Mouse (Mus musculus): ENCODE data around the gene Kcnv2. TPM values are rescaled to one million over a fixed set of nuclear protein-coding genes. Genes with fewer than 3 reads are reported as not detected.

Gene Kcnv2
- polyA plus RNA-seq, 1 experiment from 2014 or later = 0.39 TPM

DNA sequence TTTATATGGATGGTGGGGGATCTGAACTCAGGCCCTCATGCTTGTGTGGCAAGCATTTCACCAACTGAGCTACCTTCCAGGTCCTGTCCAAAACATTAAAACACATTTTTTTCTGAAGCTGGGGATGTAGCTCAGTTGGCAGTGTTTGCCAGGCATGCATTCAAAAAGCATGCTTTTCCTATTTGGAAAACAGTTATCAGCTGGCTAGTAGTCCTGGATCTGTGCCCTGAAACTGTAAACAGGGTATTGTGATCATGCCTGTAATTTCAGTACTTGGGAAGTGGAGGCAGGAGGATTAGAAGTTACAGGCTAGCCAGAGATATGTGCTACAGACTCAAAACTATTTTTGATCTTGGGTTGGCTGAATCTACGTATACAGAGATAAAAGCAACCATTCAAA lies 59.7 kb downstream of the Kcnv2 start:
- H3K4me3 ChIP-seq (ENCODE audit: low read length) = no peak overlapping the region
- H3K4me2 ChIP-seq (replicated peaks; ENCODE audit: low read depth, low read length) = no peak overlapping the region
- no peak overlapping the region for H3K9ac ChIP-seq (replicated peaks; ENCODE audit: low read length)
- no peaks in the 10 kb centered on the region for H3K4me1 ChIP-seq (ENCODE audit: insufficient read depth, low read length)
- no peaks in the 10 kb centered on the region for H3K27me3 ChIP-seq (ENCODE audit: insufficient read depth, low read length)
- no peak for ATAC-seq (ENCODE audit: low FRiP score, low TSS enrichment)
- 71% methylated on average over 1 of the region's 1 CpGs for WGBS
- no peak overlapping the region for H3K27ac ChIP-seq (ENCODE audit: low read length)
- peaks cover 18% of the 10 kb centered on the region for H3K36me3 ChIP-seq (ENCODE audit: insufficient read depth, low read length)
- H3K9me3 ChIP-seq (ENCODE audit: low read length) = no peaks in the 10 kb centered on the region

DNA sequence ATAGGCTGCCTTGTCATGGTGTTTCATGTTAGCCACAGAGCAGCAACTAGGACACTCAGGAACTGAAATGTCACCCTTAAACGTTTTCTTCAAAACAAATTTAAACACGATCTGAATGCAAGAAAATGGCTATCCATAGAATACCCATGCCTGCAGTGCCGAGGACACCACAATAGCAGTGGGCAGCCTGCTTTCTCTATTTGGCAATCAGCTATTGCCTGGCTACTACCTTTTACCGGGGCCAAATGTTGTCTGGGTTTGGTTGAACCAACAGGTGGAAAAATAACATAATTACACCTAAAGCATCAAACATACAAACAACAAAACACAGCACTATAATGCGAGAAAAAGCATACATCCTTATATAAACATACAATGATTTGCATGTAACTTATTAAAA lies 60.9 kb downstream of the Kcnv2 start:
- ATAC-seq (ENCODE audit: low FRiP score, low TSS enrichment) = no peak

DNA sequence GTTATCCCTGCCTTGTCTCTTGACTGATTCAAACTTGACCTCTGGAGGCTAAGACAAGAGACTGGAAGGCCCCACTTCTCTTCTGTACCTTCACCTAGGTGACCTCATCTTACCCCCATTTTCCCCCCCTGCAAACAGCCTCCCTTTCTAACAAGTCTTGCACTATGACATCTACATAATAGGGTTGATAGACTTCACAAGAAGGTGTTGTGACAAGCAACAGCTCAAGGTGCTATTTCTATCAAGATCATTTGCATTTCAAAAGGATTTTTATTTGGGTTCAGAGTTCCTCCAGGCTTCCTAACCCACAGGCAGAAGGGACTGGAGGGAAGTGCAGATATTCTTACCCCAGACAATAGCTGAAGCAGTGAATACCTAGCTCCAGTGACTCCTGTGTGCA lies 62.9 kb downstream of the Kcnv2 start:
- H3K9me3 ChIP-seq (ENCODE audit: low read length) = no peaks in the 10 kb centered on the region
- H3K36me3 ChIP-seq (ENCODE audit: insufficient read depth, low read length) = peaks cover 45% of the 10 kb centered on the region
- H3K27ac ChIP-seq (ENCODE audit: low read length) = no peak overlapping the region
- no peak overlapping the region for H3K4me2 ChIP-seq (replicated peaks; ENCODE audit: low read depth, low read length)
- H3K9ac ChIP-seq (replicated peaks; ENCODE audit: low read length) = no peak overlapping the region
- H3K27me3 ChIP-seq (ENCODE audit: insufficient read depth, low read length) = no peaks in the 10 kb centered on the region
- H3K4me3 ChIP-seq (ENCODE audit: low read length) = no peak overlapping the region
- ATAC-seq (ENCODE audit: low FRiP score, low TSS enrichment) = no peak
- no peaks in the 10 kb centered on the region for H3K4me1 ChIP-seq (ENCODE audit: insufficient read depth, low read length)

More for the DNA sequence above, 60.9 kb downstream of the Kcnv2 start:
- Histone ChIP-seq H3K9me3 (ENCODE audit: low read length) (no peaks in the 10 kb centered on the region), H3K27me3 (ENCODE audit: insufficient read depth, low read length) (no peaks in the 10 kb centered on the region), H3K4me1 (ENCODE audit: insufficient read depth, low read length) (no peaks in the 10 kb centered on the region), H3K4me2 (replicated peaks; ENCODE audit: low read depth, low read length) (no peak overlapping the region), H3K36me3 (ENCODE audit: insufficient read depth, low read length) (peaks cover 28% of the 10 kb centered on the region), H3K27ac (ENCODE audit: low read length) (no peak overlapping the region), H3K4me3 (ENCODE audit: low read length) (no peak overlapping the region), H3K9ac (replicated peaks; ENCODE audit: low read length) (no peak overlapping the region)
- 92% methylated on average over 5 of the region's 5 CpGs for WGBS

Other genes starting within 250 kb of the Kcnv2 start
- gene Vldlr, start 106.1 kb upstream of the Kcnv2 start, polyA plus RNA-seq (2015; fragmentation: Nextera tagmentation; extraction: Ambion mirVana) = 37.9 and 40.0 TPM in 2 replicates
- 77.2 and 79.5 TPM in 2 replicates for gene Pum3, start 107.2 kb downstream of the Kcnv2 start, polyA plus RNA-seq (2015; fragmentation: Nextera tagmentation; extraction: Ambion mirVana)